Mouse (Mus musculus) forebrain, postnatal 0 days (tissue): ENCODE results near the gene Pik3cd. TPM values are rescaled to one million over a fixed set of nuclear protein-coding genes. Genes with fewer than 3 reads are reported as not detected.
"Not testable (repeated sequence)": the region's sequence is repeated elsewhere in the genome, so short reads cannot be mapped to it uniquely, and the experiment has no call there.

Source experiments
- ATAC-seq: fragments of 200-750 bp; cut with Nextera tagmentation; 2 replicates; pipeline ENCODE4 v1.8.0; 2017; ENCODE audit warnings: mild to moderate bottlenecking, moderate library complexity
- DNase-seq: peaks from one replicate; pipeline ENCODE4 v3.0.0-alpha.2; 2015
- H3K27ac ChIP-seq: fragments of 300-500 bp; sonication (generic); 2 replicates; pipeline ENCODE4 v1.5.1; 2014; ENCODE audit warnings: low read depth, mild to moderate bottlenecking, antibody characterized with exemption, low read length, moderate library complexity, mixed read lengths
- H3K27me3 ChIP-seq: fragments of 300-500 bp; sonication (generic); 2 replicates; pipeline ENCODE4 v1.6.1; 2014; ENCODE audit warnings: mild to moderate bottlenecking, low read length, mixed read lengths; ENCODE audit not compliant: insufficient read depth
- H3K36me3 ChIP-seq: fragments of 300-500 bp; sonication (generic); 2 replicates; pipeline ENCODE4 v1.6.1; 2014; ENCODE audit warnings: mild to moderate bottlenecking, moderate library complexity; ENCODE audit not compliant: insufficient read depth
- H3K4me1 ChIP-seq: fragments of 300-500 bp; sonication (generic); 2 replicates; pipeline ENCODE4 v1.6.1; 2014; ENCODE audit warnings: antibody characterized with exemption; ENCODE audit not compliant: insufficient read depth
- H3K4me2 ChIP-seq: fragments of 300-500 bp; sonication (generic); 2 replicates; pipeline ENCODE4 v1.6.1; 2014; ENCODE audit warnings: low read depth, mild to moderate bottlenecking, moderate library complexity
- H3K4me3 ChIP-seq: fragments of 300-500 bp; sonication (generic); 2 replicates; pipeline ENCODE4 v1.5.1; 2014; ENCODE audit warnings: low read depth, low read length, mixed read lengths
- H3K9ac ChIP-seq: fragments of 300-500 bp; sonication (generic); 2 replicates; pipeline ENCODE4 v1.6.1; 2014; ENCODE audit warnings: mild to moderate bottlenecking
- H3K9me3 ChIP-seq: fragments of 300-500 bp; sonication (generic); 2 replicates; pipeline ENCODE4 v1.6.1; 2016; ENCODE audit warnings: low read length
- CTCF ChIP-seq: sonication (generic); IDR thresholded peaks from 2 replicates; pipeline ENCODE4 v1.5.1; 2016; ENCODE audit warnings: antibody characterized with exemption, control low read depth, low read depth
- WGBS: fragments of 180-500 bp; shearing (Covaris S2); extraction: QIAGEN DNeasy Blood & Tissue Kit; methylation state at CpG from one replicate; pipeline ENCODE4 v1.1.7; 2014; 5-methylcytosine and 5-hydroxymethylcytosine counted together
- polyA plus RNA-seq: library from polyadenylated mRNA; unstranded; fragments of >200 nt; fragmentation: Nextera tagmentation; extraction: Ambion mirVana; gene quantifications from 2 replicates; pipeline ENCODE4 v1.2.1, GENCODE M21; 2015
- total RNA-seq: library from RNA; depleted of rRNA; stranded (reverse); fragments of >200 nt; gene quantifications from 2 replicates; pipeline ENCODE4 v1.2.3, GENCODE M21; 2014; rRNA removed

Gene Pik3cd
- 17.0 and 21.8 TPM in 2 replicates for total RNA-seq
- 11.3 and 11.7 TPM in 2 replicates for polyA plus RNA-seq

GRCm38 (mm10) chr4:149702210-149702979 is at the start of gene Pik3cd:
Pik3cd (minus strand) TSS chr4:149702571.
- no peak within 1 kb of the TSS for H3K4me3 ChIP-seq
- no peaks in the 10 kb centered on the region for H3K36me3 ChIP-seq
- no peak within 1 kb of the TSS for H3K9ac ChIP-seq
- 74% methylated on average over 19 of the region's 19 CpGs for WGBS
- no peak for DNase-seq
- no peak for ATAC-seq
- no peaks in the 10 kb centered on the region for H3K9me3 ChIP-seq
- no peak within 1 kb of the TSS for H3K4me2 ChIP-seq
- no peak for TF ChIP-seq CTCF
- H3K4me1 ChIP-seq: no peaks in the 10 kb centered on the region
- H3K27ac ChIP-seq: no peak within 1 kb of the TSS
- no peaks in the 10 kb centered on the region for H3K27me3 ChIP-seq

DNA sequence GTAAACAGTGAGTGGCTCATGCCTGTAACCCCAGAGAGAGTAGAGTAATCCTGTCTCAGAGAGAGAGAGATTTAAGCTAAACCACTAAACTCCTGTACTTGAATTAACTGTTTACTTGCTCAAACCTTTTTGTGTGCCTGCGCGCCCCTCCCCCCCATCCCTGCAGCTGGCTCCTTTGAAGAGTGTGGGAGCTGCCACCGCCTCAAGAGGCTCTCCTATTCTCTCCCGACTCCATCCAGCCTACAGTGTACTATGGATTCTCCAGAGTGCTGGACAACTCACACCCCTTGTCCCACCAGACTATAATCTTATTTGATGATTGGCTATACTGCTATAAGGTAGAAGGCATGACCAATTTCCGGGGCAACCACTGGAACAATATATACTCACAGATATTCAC is 48.3 kb upstream of the Pik3cd start:
- WGBS: 35% methylated on average over 5 of the region's 5 CpGs
- Histone ChIP-seq H3K9ac (no peak overlapping the region), H3K27me3 (no peaks in the 10 kb centered on the region), H3K4me2 (no peak overlapping the region), H3K4me1 (no peaks in the 10 kb centered on the region), H3K4me3 (no peak overlapping the region), H3K36me3 (peaks cover 10% of the 10 kb centered on the region; the same call in 1 of the 2 replicates), H3K27ac (no peak overlapping the region), H3K9me3 (no peaks in the 10 kb centered on the region)
- no peak for ATAC-seq
- no peak for TF ChIP-seq CTCF
- no peak for DNase-seq

- H3K9me3 ChIP-seq, H3K9ac ChIP-seq, H3K27ac ChIP-seq, ATAC-seq, H3K4me1 ChIP-seq, H3K27me3 ChIP-seq, H3K4me3 ChIP-seq, H3K4me2 ChIP-seq, DNase-seq: not testable (repeated sequence)
- WGBS: 92% methylated on average over 3 of the region's 3 CpGs
- peaks cover 15% of the 10 kb centered on the region for H3K36me3 ChIP-seq
Measured at GRCm38 (mm10) chr4:149749663-149750015, 47.3 kb upstream of the Pik3cd start.

GRCm38 (mm10) chr4:149749003-149749662 is 46.8 kb upstream of the Pik3cd start:
- H3K27ac ChIP-seq: no peak overlapping the region
- DNase-seq (no peak), ATAC-seq (no peak)
- H3K4me3 ChIP-seq: no peak overlapping the region
- H3K27me3 ChIP-seq: no peaks in the 10 kb centered on the region
- TF ChIP-seq CTCF: no peak
- 90% methylated on average over 18 of the region's 18 CpGs for WGBS
- H3K4me2 ChIP-seq: no peak overlapping the region
- no peak overlapping the region for H3K9ac ChIP-seq
- no peaks in the 10 kb centered on the region for H3K9me3 ChIP-seq
- H3K4me1 ChIP-seq: no peaks in the 10 kb centered on the region
- H3K36me3 ChIP-seq: peaks cover 18% of the 10 kb centered on the region

DNA sequence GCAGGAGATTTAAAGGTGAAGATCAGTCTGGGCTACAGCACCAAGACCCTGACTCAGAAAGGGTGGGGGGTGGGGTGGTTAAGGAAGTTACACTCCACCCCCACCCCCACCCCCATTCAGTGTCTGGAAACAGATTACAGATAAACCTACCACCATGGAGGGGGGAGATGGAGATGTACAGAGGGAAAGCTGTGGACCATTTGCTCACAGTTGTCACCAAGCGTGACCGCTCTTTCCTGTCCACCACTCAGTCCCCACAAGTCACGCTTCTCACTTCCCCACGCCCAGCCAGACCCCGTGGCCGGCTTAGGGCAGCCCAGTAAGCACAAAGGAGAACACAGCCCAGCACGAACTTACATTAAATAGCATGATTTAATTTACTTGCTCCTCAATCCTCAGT is 41.7 kb upstream of the Pik3cd start:
- Histone ChIP-seq H3K27ac (no peak overlapping the region), H3K4me3 (no peak overlapping the region), H3K9me3 (no peaks in the 10 kb centered on the region), H3K4me1 (no peaks in the 10 kb centered on the region), H3K27me3 (no peaks in the 10 kb centered on the region), H3K9ac (no peak overlapping the region), H3K4me2 (no peak overlapping the region), H3K36me3 (peaks cover 18% of the 10 kb centered on the region)
- no peak for ATAC-seq
- no peak for DNase-seq
- TF ChIP-seq CTCF: no peak
- WGBS: 91% methylated on average over 7 of the region's 7 CpGs

GRCm38 (mm10) chr4:149742011-149742530 is 39.7 kb upstream of the Pik3cd start:
- H3K27ac ChIP-seq: no peak overlapping the region
- H3K4me1 ChIP-seq: no peaks in the 10 kb centered on the region
- no peak for DNase-seq
- no peaks in the 10 kb centered on the region for H3K27me3 ChIP-seq
- no peak overlapping the region for H3K4me2 ChIP-seq
- no peaks in the 10 kb centered on the region for H3K9me3 ChIP-seq
- WGBS: 92% methylated on average over 14 of the region's 14 CpGs
- no peak for TF ChIP-seq CTCF
- H3K4me3 ChIP-seq: no peak overlapping the region
- H3K9ac ChIP-seq: no peak overlapping the region
- peaks cover 18% of the 10 kb centered on the region for H3K36me3 ChIP-seq
- no peak for ATAC-seq

- H3K4me1 ChIP-seq: 0 out of 2 replicates have a peak, but pooled peaks cover 7% of the 10 kb centered on the region
Measured at GRCm38 (mm10) chr4:149740301-149740700, 37.9 kb upstream of the Pik3cd start.

More at GRCm38 (mm10) chr4:149740301-149740700, 37.9 kb upstream of the Pik3cd start:
- Histone ChIP-seq H3K4me3 (no peak overlapping the region), H3K27ac (no peak overlapping the region), H3K36me3 (peaks cover 18% of the 10 kb centered on the region), H3K9ac (no peak overlapping the region), H3K27me3 (no peaks in the 10 kb centered on the region), H3K9me3 (no peaks in the 10 kb centered on the region), H3K4me2 (no peak overlapping the region)
- TF ChIP-seq CTCF: no peak
- ATAC-seq (no peak), DNase-seq (no peak)
- WGBS: 86% methylated on average over 7 of the region's 7 CpGs
